Mouse (Mus musculus) Patski (cell line): Measurements from ENCODE around the gene BC067074. TPM values are rescaled to one million over a fixed set of nuclear protein-coding genes. Genes with fewer than 3 reads are reported as not detected.

Experiments used
- ATAC-seq: fragments of 100-300 bp; one replicate; pipeline ENCODE4 v1.8.0; 2021
- CTCF ChIA-PET: fragments of 350-600 bp; sonication (Branson Sonifier 250); formaldehyde crosslinking; loops from one replicate; lab custom pipeline; 2022; ENCODE audit warnings: inconsistent platforms; lab: Charles Lee
- POLR2A ChIA-PET: fragments of 350-600 bp; sonication (Branson Sonifier 250); formaldehyde crosslinking; loops from one replicate; lab custom pipeline; 2022; ENCODE audit warnings: antibody characterized with exemption, inconsistent platforms; lab: Charles Lee
- DNase-seq: peaks from one replicate; pipeline ENCODE4 v3.0.0-alpha.2; 2011; ENCODE audit warnings: low read depth, low spot score
- H3K27me3 ChIP-seq: fragments of 371-371 bp; one replicate; pipeline ENCODE4 v1.5.1; 2021
- CTCF ChIP-seq: fragments of 100-300 bp; IDR thresholded peaks from one replicate; pipeline ENCODE4 v1.5.1; 2021
- in situ Hi-C: fragments of 300-500 bp; cut with MboI; formaldehyde crosslinking; loops from 3 replicates; pipeline ENCODE4 v1.11.1; 2018; ENCODE audit warnings: low pct_unique_long_range_greater_than_20kb, mixed read lengths
- polyA plus RNA-seq: library from polyadenylated mRNA; unstranded; gene quantifications from one replicate; pipeline ENCODE4 v1.2.3, GENCODE M21; 2021

Gene BC067074
- polyA plus RNA-seq, 1 experiment from 2014 or later = 0.08 TPM

DNA sequence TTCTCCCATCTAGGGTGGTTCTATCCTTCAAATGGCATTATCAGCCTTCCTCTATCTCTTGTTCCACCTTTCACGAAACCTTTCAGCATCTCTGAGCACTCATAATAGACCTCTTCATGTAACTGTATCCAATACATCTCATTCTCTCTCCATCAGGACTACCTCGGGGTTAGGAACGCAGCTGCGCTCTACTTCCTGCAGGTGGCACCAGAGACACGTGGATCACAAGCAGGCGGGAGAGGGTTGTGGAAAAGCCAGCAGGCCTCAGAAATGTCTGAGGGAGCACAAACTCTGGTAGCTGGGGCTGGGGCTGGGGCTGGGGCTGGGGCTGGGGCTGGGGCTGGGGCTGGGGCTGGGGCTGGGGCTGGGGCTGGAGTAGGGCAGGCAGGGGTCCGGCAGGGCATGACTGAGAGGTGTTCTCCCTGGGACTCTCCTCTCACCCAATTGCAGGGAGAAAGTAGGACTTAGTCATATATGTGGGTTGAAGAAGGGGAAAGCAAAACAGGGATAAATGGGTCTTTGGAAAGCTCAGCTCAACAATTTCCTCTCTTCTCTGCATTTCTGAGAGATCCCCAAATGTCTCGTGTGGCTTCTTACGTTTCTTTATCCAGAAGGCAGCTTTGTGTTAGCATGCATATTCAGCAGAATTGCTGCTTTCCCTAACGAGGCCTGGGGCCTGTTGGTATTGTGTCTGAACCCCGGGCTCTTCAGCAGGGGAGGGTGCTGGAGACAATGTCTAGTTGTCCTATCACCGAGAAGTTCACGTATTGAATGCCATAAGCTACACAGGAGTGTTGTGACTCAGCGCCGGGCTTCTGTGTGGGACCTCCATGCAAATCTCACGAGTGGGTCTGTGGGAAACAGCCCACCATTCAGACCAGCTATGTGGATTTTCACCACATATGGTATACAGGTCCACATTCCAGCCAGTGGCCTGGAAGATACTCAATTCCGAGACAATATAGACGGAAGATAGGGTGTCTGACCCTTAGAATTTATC lies 22.9 kb upstream of the BC067074 start:
- DNase-seq = no peak
- peak; percentile 95 for TF ChIP-seq CTCF
- ATAC-seq = peak; percentile 83

DNA sequence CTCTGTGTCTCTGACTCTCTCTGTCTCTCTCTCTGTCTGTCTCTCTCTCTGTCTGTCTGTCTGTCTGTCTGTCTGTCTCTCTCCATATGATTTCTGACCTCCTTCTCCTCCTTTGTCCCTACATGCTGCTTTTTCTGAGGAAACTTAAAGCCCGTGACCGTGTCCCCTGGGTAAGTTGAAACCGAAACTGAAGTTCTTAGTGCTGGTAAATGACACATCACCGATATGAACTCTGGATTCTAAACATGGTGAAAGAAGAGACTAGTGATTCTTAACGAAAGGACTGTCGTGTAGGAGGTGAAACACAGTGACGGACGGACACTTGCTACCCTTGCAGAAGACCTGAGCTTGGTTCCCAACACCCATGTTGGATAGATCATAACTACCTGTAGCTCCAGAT lies 21.8 kb upstream of the BC067074 start:
- no peak for TF ChIP-seq CTCF
- DNase-seq = no peak
- ATAC-seq = no peak
- H3K27me3 ChIP-seq = no peaks in the 10 kb centered on the region
- in situ Hi-C loops = loop anchor here (10.0 to 25.0 kb wide), 3 partner anchors 54 to 1516 kb away; partner anchors contain the start of genes Ddx4 and Slc38a9
- ChIA-PET POLR2A (interaction anchor here (0.6 kb wide), 1 partner anchor 84 kb away, joined by 3 read pairs; no protein-coding TSS in a partner anchor), CTCF (interaction anchor here (1.3 to 3.5 kb wide), 3 partner anchors 17 to 348 kb away, joined by 3 to 26 read pairs (median 4); partner anchors contain the start of gene Snx18)

More for the DNA sequence above, 22.9 kb upstream of the BC067074 start:
- H3K27me3 ChIP-seq = no peaks in the 10 kb centered on the region
- ChIA-PET POLR2A (interaction anchor here (0.6 to 1.0 kb wide), 3 partner anchors 313 to 401 kb away, joined by 3 to 4 read pairs (median 3); no protein-coding TSS in a partner anchor), CTCF (interaction anchor here (1.2 to 3.5 kb wide), 6 partner anchors 18 to 366 kb away, joined by 3 to 26 read pairs (median 5); no protein-coding TSS in a partner anchor)
- in situ Hi-C loops = loop anchor here (10.0 to 25.0 kb wide), 4 partner anchors 55 to 1517 kb away; partner anchors contain the start of genes Ddx4 and Slc38a9

DNA sequence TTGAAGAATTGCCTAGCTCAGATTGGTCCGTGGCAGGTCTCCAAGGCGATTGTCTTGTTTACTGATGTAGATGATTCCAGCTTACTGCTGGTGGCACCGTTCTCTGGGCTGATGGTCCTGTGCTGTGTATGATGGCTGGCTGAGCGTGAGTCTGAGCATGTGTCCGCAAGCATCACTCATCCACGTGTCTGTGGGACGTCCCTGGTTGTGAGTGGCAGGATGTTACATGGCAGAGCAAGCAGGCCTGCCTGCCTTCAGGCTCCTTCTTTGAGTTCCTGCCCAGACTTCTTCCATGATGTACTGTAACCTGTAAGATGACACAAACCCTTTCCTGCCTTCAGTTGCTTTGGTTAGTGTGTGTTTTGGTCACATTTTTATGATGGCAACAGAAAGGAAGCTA lies 5.8 kb upstream of the BC067074 start:
- no peaks in the 10 kb centered on the region for H3K27me3 ChIP-seq
- in situ Hi-C loops = no loop called here
- DNase-seq = no peak
- ChIA-PET POLR2A (no interaction called here), CTCF (interaction anchor here (1.2 to 3.7 kb wide), 3 partner anchors 16 to 332 kb away, joined by 4 to 26 read pairs (median 4); partner anchors contain the start of gene Snx18)
- no peak for ATAC-seq
- TF ChIP-seq CTCF = no peak

DNA sequence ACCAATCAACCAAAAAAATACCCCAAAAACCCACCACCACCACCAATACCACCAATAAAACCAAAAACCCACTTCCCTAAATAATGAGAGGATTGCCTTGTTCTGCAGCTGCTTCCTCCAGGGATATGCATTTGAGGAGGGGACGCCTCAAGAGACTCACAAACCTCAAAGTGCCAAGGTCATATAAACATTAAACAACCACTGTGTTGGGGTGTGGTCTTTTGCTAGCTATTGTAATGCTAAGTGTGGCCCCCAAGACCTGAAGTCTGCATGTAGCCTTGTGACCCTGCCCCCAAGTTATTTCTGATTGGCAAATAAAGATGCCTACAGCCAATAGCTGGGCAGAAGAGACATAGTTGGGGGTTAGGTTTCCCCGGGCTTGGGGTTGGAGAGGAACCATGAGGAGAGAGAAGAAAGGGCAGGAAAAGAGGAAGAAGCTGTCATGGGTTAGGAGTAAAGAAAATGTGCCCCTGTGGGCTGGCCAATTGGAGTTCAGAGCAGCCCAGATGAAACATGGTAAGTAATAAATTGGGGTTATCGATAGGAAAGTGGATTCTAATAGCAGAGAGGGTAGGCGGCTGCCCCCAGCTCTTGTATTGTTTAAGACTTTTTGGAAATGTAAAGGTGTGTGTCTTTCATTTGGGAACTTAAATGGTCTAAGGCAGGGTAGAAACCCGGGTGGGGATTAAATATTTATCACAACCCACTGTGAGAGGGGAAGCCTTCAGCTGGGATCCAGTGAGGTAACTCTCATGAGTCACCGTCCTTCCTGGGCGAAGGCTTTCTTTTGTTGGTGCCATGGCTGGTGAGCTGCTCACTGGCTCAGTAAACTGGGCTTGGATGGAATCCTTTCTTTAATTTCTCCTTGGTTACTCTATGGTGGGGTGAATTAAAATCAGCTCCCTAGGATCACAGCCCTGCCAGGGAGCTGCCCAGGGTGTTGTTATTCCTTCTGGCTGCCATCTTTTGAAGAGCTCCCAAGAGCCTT lies 4.5 kb upstream of the BC067074 start:
- ChIA-PET CTCF (interaction anchor here (1.8 to 3.7 kb wide), 3 partner anchors 17 to 34 kb away, joined by 3 to 26 read pairs (median 6); no protein-coding TSS in a partner anchor), POLR2A (no interaction called here)
- TF ChIP-seq CTCF = no peak
- H3K27me3 ChIP-seq = no peaks in the 10 kb centered on the region
- in situ Hi-C loops = no loop called here
- ATAC-seq (peak; percentile 62), DNase-seq (no peak)

DNA sequence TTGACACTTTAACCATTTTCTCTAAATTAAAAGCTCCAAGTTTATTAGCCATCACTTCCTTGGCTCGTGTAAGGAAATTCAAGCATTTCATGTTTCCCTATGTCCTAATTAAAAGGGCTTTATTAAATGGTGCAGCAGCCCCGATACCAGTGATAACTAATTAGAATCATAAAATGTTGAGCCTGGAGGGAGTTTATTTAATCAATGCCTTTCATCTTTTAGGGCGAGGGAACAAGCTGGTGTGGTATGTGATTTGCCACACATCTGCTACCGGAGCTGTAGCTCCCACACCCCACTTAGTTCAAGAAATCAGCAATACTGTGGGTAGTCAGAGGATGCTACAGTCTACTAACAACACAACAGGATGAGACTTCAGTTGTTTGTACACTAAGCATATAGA lies 3.2 kb upstream of the BC067074 start:
- no peak for ATAC-seq

DNA sequence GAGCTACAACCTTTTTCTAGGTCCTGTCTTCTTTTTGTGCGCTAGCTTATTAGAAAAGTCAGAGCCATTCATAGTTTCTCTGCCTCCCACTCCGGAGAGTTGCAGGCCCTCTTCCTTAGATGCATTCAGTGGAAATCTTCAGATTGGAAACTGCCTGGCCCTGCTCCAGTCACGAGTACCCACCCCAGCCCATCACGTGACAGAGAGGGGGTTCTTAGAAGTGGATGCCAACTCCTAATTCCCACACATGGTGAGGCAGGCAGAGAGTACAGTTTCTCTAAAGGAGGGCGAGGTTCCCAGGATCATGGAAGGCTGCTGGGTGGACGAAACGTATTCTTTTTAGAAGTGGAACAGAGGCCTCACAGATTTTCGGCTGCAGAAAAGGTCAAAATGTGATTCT lies 958 bp upstream of the BC067074 start:
- ChIA-PET CTCF (no interaction called here), POLR2A (no interaction called here)
- in situ Hi-C loops = no loop called here
- no peak for DNase-seq
- ATAC-seq = no peak
- TF ChIP-seq CTCF = no peak
- H3K27me3 ChIP-seq = no peaks in the 10 kb centered on the region

More for the DNA sequence above, 3.2 kb upstream of the BC067074 start:
- no peak for TF ChIP-seq CTCF
- DNase-seq = no peak
- POLR2A ChIA-PET = interaction anchor here (0.7 kb wide), 1 partner anchor 150 kb away, joined by 3 read pairs; no protein-coding TSS in a partner anchor
- no peaks in the 10 kb centered on the region for H3K27me3 ChIP-seq
- CTCF ChIA-PET = interaction anchor here (1.8 to 3.7 kb wide), 3 partner anchors 19 to 32 kb away, joined by 3 to 26 read pairs (median 6); no protein-coding TSS in a partner anchor
- in situ Hi-C loops = no loop called here

DNA sequence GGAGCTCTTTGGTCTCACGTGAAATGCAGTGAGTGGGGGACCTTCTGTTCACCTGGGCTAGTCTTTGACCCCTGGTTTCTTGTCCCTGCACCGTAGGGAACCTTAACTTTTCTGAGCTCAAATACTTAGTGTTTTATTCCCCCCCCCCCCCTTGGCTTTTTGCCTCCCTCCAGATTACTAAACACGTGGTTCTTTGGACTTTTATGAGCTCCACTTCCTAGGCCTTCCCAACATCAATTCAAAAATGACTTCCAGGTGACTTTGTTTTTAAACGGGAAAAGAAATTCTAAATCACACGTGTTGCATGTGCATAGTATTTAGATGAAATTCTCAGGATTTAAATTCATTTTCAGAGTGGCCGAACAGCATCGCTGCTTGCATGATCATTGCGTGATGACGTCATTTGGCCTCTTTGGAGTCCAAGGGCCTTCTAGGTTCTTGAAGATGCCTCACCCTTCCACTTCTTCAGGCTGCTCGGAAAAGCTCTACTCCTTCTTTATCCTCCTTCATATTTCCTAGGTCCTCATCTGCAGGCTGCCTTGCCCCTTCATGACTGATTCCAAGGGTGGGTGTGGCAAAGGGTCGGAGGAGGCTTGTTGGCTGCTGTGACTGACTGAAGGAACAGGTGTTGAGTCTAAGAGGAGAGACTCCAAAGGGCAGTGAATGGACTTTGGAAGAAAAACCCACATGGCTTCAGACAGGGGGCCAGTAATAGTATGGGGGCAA lies 911 bp downstream of the BC067074 start:
- in situ Hi-C loops = no loop called here
- no peak for TF ChIP-seq CTCF
- POLR2A ChIA-PET = no interaction called here
- H3K27me3 ChIP-seq = no peaks in the 10 kb centered on the region
- CTCF ChIA-PET = interaction anchor here (1.3 kb wide), 1 partner anchor 29 kb away, joined by 3 read pairs; no protein-coding TSS in a partner anchor
- no peak for ATAC-seq
- no peak for DNase-seq

DNA sequence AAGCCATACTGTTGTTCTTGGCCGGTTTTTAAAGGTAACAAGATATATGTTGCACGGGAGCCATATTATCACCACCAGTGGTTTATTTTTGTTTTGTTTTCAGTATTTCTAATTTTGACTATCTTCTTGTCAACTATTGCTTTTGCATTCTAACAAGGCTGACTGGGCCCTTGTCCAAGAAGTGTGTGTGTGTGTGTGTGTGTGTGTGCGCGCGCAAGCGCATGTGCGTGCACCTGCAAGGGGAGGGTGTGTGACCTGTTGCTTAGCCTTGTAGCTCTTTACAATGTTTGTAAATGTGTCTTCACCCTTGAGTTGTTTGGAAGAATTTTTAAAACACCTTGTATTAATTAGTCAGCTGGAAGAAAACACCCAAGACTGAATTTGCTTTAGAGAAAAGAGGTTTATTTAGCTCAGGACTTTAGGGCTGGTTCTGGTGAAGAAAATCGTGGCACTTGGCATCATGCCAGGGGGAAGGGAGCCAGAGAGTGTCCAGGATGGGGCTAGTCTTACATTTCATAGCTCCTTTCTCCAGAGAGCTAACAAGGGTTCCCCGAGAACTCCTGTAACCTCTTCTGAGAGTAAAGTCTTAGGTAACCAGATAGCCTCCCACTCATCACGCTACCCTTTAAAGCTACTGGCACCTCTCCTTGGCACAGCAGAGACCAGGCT lies 3.0 kb downstream of the BC067074 start:
- ATAC-seq (no peak), DNase-seq (no peak)
- in situ Hi-C loops = no loop called here
- H3K27me3 ChIP-seq = no peaks in the 10 kb centered on the region
- TF ChIP-seq CTCF = no peak
- CTCF ChIA-PET = interaction anchor here (1.0 kb wide), 1 partner anchor 250 kb away, joined by 3 read pairs; the partner anchor contains the start of gene Gpx8
- POLR2A ChIA-PET = interaction anchor here (0.7 kb wide), 1 partner anchor 9 kb away, joined by 3 read pairs; no protein-coding TSS in a partner anchor

DNA sequence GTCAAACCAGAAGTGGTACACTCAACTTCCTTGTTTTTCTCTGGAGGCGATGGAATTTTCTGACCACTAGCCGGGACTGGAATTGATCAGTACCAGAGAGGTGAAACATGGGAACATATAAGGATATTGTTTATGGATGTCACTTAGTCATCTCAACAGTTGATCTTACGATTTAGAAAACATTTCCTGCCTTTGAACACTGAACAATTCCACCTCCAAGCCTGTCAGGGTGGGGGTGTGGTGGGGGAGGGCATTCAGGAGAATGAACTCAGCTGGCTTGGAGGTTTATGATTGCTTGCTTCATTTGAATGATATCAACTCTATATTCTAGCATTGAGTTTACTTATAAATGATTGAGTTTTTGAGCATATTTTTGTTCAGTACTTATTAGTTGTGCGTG lies 13.6 kb downstream of the BC067074 start:
- no peaks in the 10 kb centered on the region for H3K27me3 ChIP-seq
- in situ Hi-C loops = no loop called here
- CTCF ChIA-PET = no interaction called here
- POLR2A ChIA-PET = no interaction called here
- no peak for DNase-seq
- TF ChIP-seq CTCF = no peak
- ATAC-seq = no peak
